Mouse (Mus musculus) CH12.LX (cell line): ENCODE results near the gene Zfp747. TPM values are rescaled to one million over a fixed set of nuclear protein-coding genes. Genes with fewer than 3 reads are reported as not detected.
A peak's percentile ranks its signal among the peaks of the same experiment; 100 is the strongest.

Experiments
- DNase-seq: peaks from one replicate; pipeline ENCODE4 v3.0.0-alpha.2; 2013; ENCODE audit errors: extremely low read depth
- H3K27ac ChIP-seq: 2 replicates; pipeline ENCODE4 v1.5.1; 2012; ENCODE audit warnings: low read depth, mild to moderate bottlenecking, control low read depth, moderate library complexity; ENCODE audit not compliant: insufficient read depth
- H3K27me3 ChIP-seq: replicated peaks from 2 replicates; pipeline ENCODE3; 2012; ENCODE audit warnings: inconsistent platforms
- H3K36me3 ChIP-seq, 2 experiments: replicated peaks in 1 of 2; 2 replicates each; pipeline versions ENCODE3 to v1.6.1; 2012; ENCODE audit warnings: inconsistent platforms in 1 of 2, low read length in 1 of 2, mild to moderate bottlenecking in 1 of 2, mixed read lengths in 1 of 2, moderate library complexity in 1 of 2; ENCODE audit not compliant: control insufficient read depth in 1 of 2, insufficient read depth in 1 of 2
- H3K4me1 ChIP-seq, 2 experiments: 2 replicates each; pipeline ENCODE4 v1.6.1; 2012; ENCODE audit warnings: inconsistent platforms in 1 of 2, moderate library complexity in 1 of 2; ENCODE audit not compliant: insufficient read depth in 2 of 2, control insufficient read depth in 1 of 2
- H3K4me2 ChIP-seq: 2 replicates; pipeline ENCODE4 v1.6.1; 2012; ENCODE audit warnings: low read depth, mild to moderate bottlenecking, control low read depth; ENCODE audit not compliant: poor library complexity, insufficient read depth, severe bottlenecking
- H3K4me3 ChIP-seq, 3 experiments: fragments of 150-350 bp in 1 of 3; sonication (generic) in 1 of 3; replicated peaks in 1 of 3; 2 replicates each; pipeline versions ENCODE3 to v1.5.1; 2011 to 2012; ENCODE audit warnings: low read depth in 2 of 3, low read length in 2 of 3, mild to moderate bottlenecking in 2 of 3, moderate library complexity in 2 of 3, control low read depth in 1 of 3, improper control_type of control experiment in 1 of 3, inconsistent platforms in 1 of 3, mixed read lengths in 1 of 3; ENCODE audit not compliant: poor library complexity in 1 of 3
- H3K79me2 ChIP-seq: replicated peaks from 2 replicates; pipeline ENCODE4 v1.6.1; 2012; ENCODE audit warnings: mild to moderate bottlenecking, moderate library complexity; ENCODE audit not compliant: control insufficient read depth, poor library complexity, insufficient read depth, severe bottlenecking; ENCODE audit errors: extremely low read depth
- H3K9ac ChIP-seq: 2 replicates; pipeline ENCODE4 v1.6.1; 2012; ENCODE audit warnings: low read depth, mild to moderate bottlenecking, control low read depth, moderate library complexity; ENCODE audit not compliant: insufficient read depth
- H3K9me3 ChIP-seq: replicated peaks from 2 replicates; pipeline ENCODE3; 2012; ENCODE audit warnings: low read length, inconsistent platforms, mixed read lengths
- CHD2 ChIP-seq: IDR thresholded peaks from 2 replicates; pipeline ENCODE4 v1.6.1; 2011; ENCODE audit warnings: low read length, improper control_type of control experiment
- EP300 ChIP-seq: IDR thresholded peaks from 2 replicates; pipeline ENCODE4 v1.6.1; 2011; ENCODE audit warnings: low read length, improper control_type of control experiment
- ETS1 ChIP-seq: conservative IDR thresholded peaks from 2 replicates; pipeline ENCODE4 v1.6.1; 2012; ENCODE audit warnings: low read depth, mild to moderate bottlenecking, inconsistent platforms, low read length, improper control_type of control experiment, moderate library complexity
- GABPA ChIP-seq: IDR thresholded peaks from 2 replicates; pipeline ENCODE4 v1.6.1; 2012; ENCODE audit warnings: low read depth, low read length, improper control_type of control experiment, inconsistent platforms; ENCODE audit not compliant: insufficient replicate concordance
- HCFC1 ChIP-seq: IDR thresholded peaks from 2 replicates; pipeline ENCODE4 v1.6.1; 2012; ENCODE audit warnings: low read depth, mild to moderate bottlenecking, inconsistent platforms, low read length, improper control_type of control experiment
- IRF4 ChIP-seq: IDR thresholded peaks from 2 replicates; pipeline ENCODE4 v1.6.1; 2014; ENCODE audit warnings: low read depth, mild to moderate bottlenecking, inconsistent platforms, low read length, improper control_type of control experiment
- MAFK ChIP-seq: IDR thresholded peaks from 2 replicates; pipeline ENCODE4 v1.6.1; 2011; ENCODE audit warnings: low read length, improper control_type of control experiment; ENCODE audit not compliant: insufficient replicate concordance
- MAZ ChIP-seq: IDR thresholded peaks from 2 replicates; pipeline ENCODE4 v1.6.1; 2012; ENCODE audit warnings: low read depth, mild to moderate bottlenecking, inconsistent platforms, low read length, improper control_type of control experiment, moderate library complexity
- MYC ChIP-seq: IDR thresholded peaks from 2 replicates; pipeline ENCODE4 v1.6.1; 2011; ENCODE audit warnings: low read depth, mild to moderate bottlenecking, improper control_type of control experiment, low read length
- NRF1 ChIP-seq: IDR thresholded peaks from 2 replicates; pipeline ENCODE4 v1.6.1; 2014; ENCODE audit warnings: low read depth, mild to moderate bottlenecking, inconsistent platforms, low read length, improper control_type of control experiment, moderate library complexity
- POLR2AphosphoS2 ChIP-seq: IDR thresholded peaks from 2 replicates; pipeline ENCODE4 v1.6.1; 2011; ENCODE audit warnings: low read depth, low read length, improper control_type of control experiment
- RAD21 ChIP-seq: IDR thresholded peaks from 2 replicates; pipeline ENCODE4 v1.6.1; 2011; ENCODE audit warnings: low read depth, mild to moderate bottlenecking, low read length, improper control_type of control experiment, moderate library complexity
- RCOR1 ChIP-seq: conservative IDR thresholded peaks from 2 replicates; pipeline ENCODE4 v1.6.1; 2012; ENCODE audit warnings: low read depth, mild to moderate bottlenecking, inconsistent platforms, low read length, improper control_type of control experiment
- SIN3A ChIP-seq: IDR thresholded peaks from 2 replicates; pipeline ENCODE4 v1.6.1; 2012; ENCODE audit warnings: low read length, improper control_type of control experiment, inconsistent platforms
- SMC3 ChIP-seq: IDR thresholded peaks from 2 replicates; pipeline ENCODE4 v1.6.1; 2011; ENCODE audit warnings: low read depth, low read length, improper control_type of control experiment
- UBTF ChIP-seq: IDR thresholded peaks from 2 replicates; pipeline ENCODE4 v1.6.1; 2012; ENCODE audit warnings: low read depth, mild to moderate bottlenecking, inconsistent platforms, low read length, improper control_type of control experiment, moderate library complexity
- USF1 ChIP-seq: IDR thresholded peaks from 2 replicates; pipeline ENCODE4 v1.6.1; 2014; ENCODE audit warnings: low read depth, mild to moderate bottlenecking, inconsistent platforms, low read length, improper control_type of control experiment
- ZC3H11A ChIP-seq: IDR thresholded peaks from 2 replicates; pipeline ENCODE4 v1.6.1; 2012; ENCODE audit warnings: low read depth, mild to moderate bottlenecking, inconsistent platforms, low read length, improper control_type of control experiment
- ZKSCAN1 ChIP-seq: IDR thresholded peaks from 2 replicates; pipeline ENCODE4 v1.6.1; 2012; ENCODE audit warnings: low read depth, inconsistent platforms, low read length, improper control_type of control experiment, borderline replicate concordance
- dilution Hi-C: fragments of 300-500 bp; cut with MboI; formaldehyde crosslinking; loops from 2 replicates; pipeline ENCODE4 v1.14.3; 2020; ENCODE audit warnings: low sequenced_read_pairs; ENCODE audit not compliant: extremely low pct_unique_long_range_greater_than_20kb, extremely low pct_ligation_motif_present
- in situ Hi-C: fragments of 300-500 bp; cut with MboI; formaldehyde crosslinking; loops from 3 replicates; pipeline ENCODE4 v1.14.3; 2019; ENCODE audit warnings: low sequenced_read_pairs, low pct_ligation_motif_present, low pct_unique_long_range_greater_than_20kb, mixed read lengths
- polyA plus RNA-seq: library from polyadenylated mRNA; unstranded; fragments of >175 nt; gene quantifications from 2 replicates; pipeline ENCODE4 v1.2.1, GENCODE M21; 2012; ENCODE audit warnings: low read depth; ENCODE audit not compliant: insufficient read length
- total RNA-seq, 2 experiments: library from RNA; depleted of rRNA; stranded (reverse); fragments of 300-350 nt in 1 of 2; fragments of >200 nt in 1 of 2; gene quantifications; 2 replicates each; pipeline ENCODE4 v1.2.3; 2012 to 2014

Zfp747 gene
- total and polyA plus RNA-seq, 3 experiments: 7.2 to 8.2 (median 7.7) TPM

GRCm38 (mm10) chr7:127393157-127393943, 17.5 kb upstream of the Zfp747 start, which contains the start of gene E430018J23Rik (continued):
- TF ChIP-seq RAD21 (no peak), CHD2 (peak; percentile 4; the same call in 1 of the 2 replicates), IRF4 (no peak), GABPA (no peak; the same call in 1 of the 2 replicates), USF1 (no peak), UBTF (0 out of 2 replicates have a peak, but pooled peaks have one; percentile 71), MYC (peak; percentile 50), SIN3A (peak; percentile 65; the same call in 1 of the 2 replicates), EP300 (no peak)

- TF ChIP-seq RAD21 (no peak), UBTF (no peak), RCOR1 (no peak), POLR2AphosphoS2 (no peak), MAFK (no peak), ZKSCAN1 (no peak), HCFC1 (no peak), SMC3 (no peak), USF1 (no peak), MAZ (no peak), ZC3H11A (no peak), NRF1 (no peak), ETS1 (no peak), SIN3A (no peak)
- no peak overlapping the region for H3K27ac ChIP-seq
- peak overlapping the region; percentile 77 to 87 (median 81) for H3K4me3 ChIP-seq
- peak overlapping the region; percentile 33 for H3K4me2 ChIP-seq
- in situ Hi-C loops: no loop called here
- no peaks in the 10 kb centered on the region for H3K27me3 ChIP-seq
- peak overlapping the region; percentile 93; the same call in 1 of the 2 replicates for H3K9ac ChIP-seq
- H3K9me3 ChIP-seq: peaks cover 3% of the 10 kb centered on the region
- DNase-seq: no peak
- H3K79me2 ChIP-seq: no peaks in the 10 kb centered on the region
- peaks cover 8 to 14% of the 10 kb centered on the region in 2 experiments; a peak in 3 of 4 replicates for H3K4me1 ChIP-seq
- dilution Hi-C loops: no loop called here
- peaks cover 8 to 14% of the 10 kb centered on the region in 2 experiments for H3K36me3 ChIP-seq
Measured at GRCm38 (mm10) chr7:127392251-127392824, 16.5 kb upstream of the Zfp747 start.
